Mouse (Mus musculus) G1E (cell line): ENCODE measurements at regions not wholly inside any gene's neighbourhood (a gene's known extent, or its start where the extent isn't known, plus 50 kb on each side); places are given as distances from the start of the nearest gene placed in this dataset.

Experiments
- ATAC-seq: 2 replicates; pipeline ENCODE4 v1.8.0; 2016; ENCODE audit warnings: mild to moderate bottlenecking; ENCODE audit not compliant: insufficient number of reproducible peaks, poor library complexity, low FRiP score, severe bottlenecking; ENCODE audit errors: extremely low read depth
- DNase-seq: peaks from one replicate; pipeline ENCODE4 v3.0.0; 2012; ENCODE audit warnings: low spot score
- H3K27me3 ChIP-seq: 2 replicates; pipeline ENCODE4 v1.6.1; 2012; ENCODE audit warnings: mild to moderate bottlenecking, low read length, inconsistent platforms; ENCODE audit not compliant: insufficient read depth
- H3K36me3 ChIP-seq: replicated peaks from 2 replicates; pipeline ENCODE3; 2012; ENCODE audit warnings: mild to moderate bottlenecking, inconsistent platforms
- H3K4me1 ChIP-seq: 2 replicates; pipeline ENCODE4 v1.6.1; 2012; ENCODE audit warnings: low read depth, low read length, inconsistent platforms, mixed read lengths; ENCODE audit not compliant: insufficient read depth
- H3K4me3 ChIP-seq: 2 replicates; pipeline ENCODE4 v1.5.1; 2012; ENCODE audit warnings: low read depth, mild to moderate bottlenecking, inconsistent platforms, low read length, moderate library complexity, mixed read lengths
- H3K9me3 ChIP-seq: replicated peaks from 2 replicates; pipeline ENCODE4 v1.6.1; 2012; ENCODE audit warnings: inconsistent platforms
- CTCF ChIP-seq: IDR thresholded peaks from 2 replicates; pipeline ENCODE4 v1.5.1; 2012; ENCODE audit warnings: low read depth, low read length, inconsistent platforms, mixed read lengths
- GATA1 ChIP-seq: IDR thresholded peaks from 2 replicates; pipeline ENCODE4 v1.6.1; 2012; ENCODE audit warnings: borderline replicate concordance, low read length, inconsistent platforms, mixed read lengths
- GATA2 ChIP-seq: IDR thresholded peaks from 2 replicates; pipeline ENCODE4 v1.6.1; 2012; ENCODE audit warnings: low read depth, low read length, inconsistent platforms, borderline replicate concordance
- POLR2AphosphoS5 ChIP-seq: IDR thresholded peaks from 2 replicates; pipeline ENCODE4 v1.6.1; 2012; ENCODE audit warnings: low read depth, low read length, inconsistent platforms; ENCODE audit not compliant: insufficient replicate concordance
- TAL1 ChIP-seq: conservative IDR thresholded peaks from 2 replicates; pipeline ENCODE4 v1.6.1; 2012; ENCODE audit warnings: low read depth, low read length, inconsistent platforms, mixed read lengths

- H3K4me1 ChIP-seq = no peaks in the 10 kb centered on the region
- TF ChIP-seq TAL1 (no peak), GATA1 (no peak), CTCF (no peak), POLR2AphosphoS5 (no peak), GATA2 (no peak)
- DNase-seq = no peak
- no peaks in the 10 kb centered on the region for H3K9me3 ChIP-seq
- H3K4me3 ChIP-seq = no peak overlapping the region
- H3K27me3 ChIP-seq = peaks cover 5% of the 10 kb centered on the region; the same call in 1 of the 2 replicates
- no peaks in the 10 kb centered on the region for H3K36me3 ChIP-seq
- no peak for ATAC-seq
Observed at GRCm38 (mm10) chr6:51010536-51010935, 356.3 kb upstream of the Npvf start.

GRCm38 (mm10) chr6:51012086-51012830 is 358.0 kb upstream of the Npvf start:
- no peak for DNase-seq
- no peak for TF ChIP-seq TAL1
- TF ChIP-seq GATA1 = no peak
- no peak for TF ChIP-seq POLR2AphosphoS5
- TF ChIP-seq GATA2 = no peak
- no peak for TF ChIP-seq CTCF
- H3K36me3 ChIP-seq = no peaks in the 10 kb centered on the region
- H3K4me3 ChIP-seq = no peak overlapping the region
- ATAC-seq = no peak
- no peaks in the 10 kb centered on the region for H3K9me3 ChIP-seq
- no peaks in the 10 kb centered on the region for H3K4me1 ChIP-seq
- H3K27me3 ChIP-seq = peaks cover 5% of the 10 kb centered on the region; the same call in 1 of the 2 replicates

GRCm38 (mm10) chr6:51015735-51016134 is 361.5 kb upstream of the Npvf start:
- H3K36me3 ChIP-seq = no peaks in the 10 kb centered on the region
- peaks cover 5% of the 10 kb centered on the region; the same call in 1 of the 2 replicates for H3K27me3 ChIP-seq
- no peaks in the 10 kb centered on the region for H3K9me3 ChIP-seq
- ATAC-seq (no peak), DNase-seq (no peak)
- no peak overlapping the region for H3K4me3 ChIP-seq
- H3K4me1 ChIP-seq = no peaks in the 10 kb centered on the region
- TF ChIP-seq POLR2AphosphoS5 (no peak), GATA2 (no peak), GATA1 (no peak), TAL1 (no peak), CTCF (no peak)

GRCm38 (mm10) chr6:51016441-51017070 is 362.3 kb upstream of the Npvf start:
- DNase-seq = no peak
- H3K9me3 ChIP-seq = no peaks in the 10 kb centered on the region
- H3K4me3 ChIP-seq = no peak overlapping the region
- no peak for ATAC-seq
- TF ChIP-seq GATA2 = no peak
- no peak for TF ChIP-seq POLR2AphosphoS5
- no peak for TF ChIP-seq CTCF
- no peak for TF ChIP-seq GATA1
- no peak for TF ChIP-seq TAL1
- H3K4me1 ChIP-seq = no peaks in the 10 kb centered on the region
- H3K36me3 ChIP-seq = no peaks in the 10 kb centered on the region
- H3K27me3 ChIP-seq = peaks cover 5% of the 10 kb centered on the region; the same call in 1 of the 2 replicates

- DNase-seq (no peak), ATAC-seq (no peak)
- TF ChIP-seq GATA2 (no peak), GATA1 (no peak), POLR2AphosphoS5 (no peak), CTCF (no peak), TAL1 (no peak)
- Histone ChIP-seq H3K27me3 (no peaks in the 10 kb centered on the region), H3K9me3 (no peaks in the 10 kb centered on the region), H3K4me1 (no peaks in the 10 kb centered on the region), H3K4me3 (no peak overlapping the region), H3K36me3 (no peaks in the 10 kb centered on the region)
Observed at GRCm38 (mm10) chr6:51017260-51017999, 363.2 kb upstream of the Npvf start.

GRCm38 (mm10) chr6:51021206-51021605 is 367.0 kb upstream of the Npvf start:
- no peaks in the 10 kb centered on the region for H3K36me3 ChIP-seq
- no peaks in the 10 kb centered on the region for H3K9me3 ChIP-seq
- no peaks in the 10 kb centered on the region for H3K4me1 ChIP-seq
- TF ChIP-seq GATA1 (no peak), CTCF (no peak), POLR2AphosphoS5 (no peak), TAL1 (no peak), GATA2 (no peak)
- H3K4me3 ChIP-seq = no peak overlapping the region
- no peaks in the 10 kb centered on the region for H3K27me3 ChIP-seq
- ATAC-seq = no peak
- no peak for DNase-seq
